Mouse (Mus musculus): ENCODE data around the gene Prdm11. TPM values are rescaled to one million over a fixed set of nuclear protein-coding genes. Genes with fewer than 3 reads are reported as not detected.
A peak's percentile ranks its signal among the peaks of the same experiment; 100 is the strongest.

Gene Prdm11
- polyA plus RNA-seq, 1 experiment from 2014 or later: 2.3 TPM

DNA sequence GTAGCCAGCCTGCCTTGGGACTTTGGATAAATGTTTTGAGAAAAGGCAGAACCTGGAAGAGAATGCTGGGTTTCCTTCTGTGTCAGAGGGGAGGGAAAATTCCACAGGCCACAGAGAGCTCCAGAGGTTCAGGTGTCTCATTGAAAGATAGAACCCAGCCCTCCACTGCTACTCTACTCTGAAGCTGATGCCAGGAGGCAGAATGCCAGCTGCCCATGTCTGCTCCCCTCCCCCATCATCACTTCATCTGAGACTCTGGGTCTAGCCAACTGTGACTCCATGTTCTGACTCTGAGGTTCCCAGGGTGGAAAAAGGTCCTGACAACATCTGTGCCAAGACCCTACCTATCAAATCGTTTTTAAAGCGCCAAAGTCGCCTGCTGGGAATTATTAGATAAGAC is 6.9 kb downstream of the Prdm11 start:
- Histone ChIP-seq H3K4me1 (ENCODE audit: control insufficient read depth, insufficient read depth, low read depth, low read length) (peaks cover 17% of the 10 kb centered on the region), H3K9ac (ENCODE audit: low read depth, low read length) (no peak overlapping the region), H3K4me3 (ENCODE audit: low read length) (no peak overlapping the region), H3K9me3 (ENCODE audit: control insufficient read depth, low read length) (no peaks in the 10 kb centered on the region), H3K27ac (ENCODE audit: low read depth, low read length) (no peak overlapping the region), H3K36me3 (ENCODE audit: control insufficient read depth, insufficient read depth, low read length) (no peaks in the 10 kb centered on the region), H3K4me2 (ENCODE audit: low read length) (no peak overlapping the region), H3K27me3 (replicated peaks; ENCODE audit: control insufficient read depth, insufficient read depth, low read length) (no peaks in the 10 kb centered on the region)
- 81% methylated on average over 3 of the region's 3 CpGs for WGBS
- no peak for ATAC-seq

DNA sequence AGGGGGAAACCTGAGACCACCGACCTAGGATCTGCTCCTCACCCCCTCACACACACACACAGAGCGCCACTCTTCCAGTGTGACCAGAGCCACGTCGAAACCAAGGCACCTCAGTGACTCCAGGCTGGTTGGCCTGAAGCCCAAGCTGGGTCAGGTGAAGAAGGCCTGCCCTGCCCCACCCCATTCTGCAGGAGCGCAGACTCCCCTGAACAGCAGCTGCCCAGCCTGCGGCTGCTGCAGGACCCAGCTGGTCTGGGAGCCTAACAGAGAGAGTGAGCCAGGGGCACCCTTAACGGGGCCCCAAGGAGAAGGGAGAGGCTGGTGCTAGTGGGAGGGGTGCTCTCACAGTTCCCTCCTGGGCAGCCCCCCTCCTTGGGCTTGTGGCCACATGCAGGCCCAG is 10.3 kb downstream of the Prdm11 start:
- 29% methylated on average over 7 of the region's 7 CpGs for WGBS
- H3K4me3 ChIP-seq (ENCODE audit: low read length): no peak overlapping the region
- no peak for ATAC-seq

DNA sequence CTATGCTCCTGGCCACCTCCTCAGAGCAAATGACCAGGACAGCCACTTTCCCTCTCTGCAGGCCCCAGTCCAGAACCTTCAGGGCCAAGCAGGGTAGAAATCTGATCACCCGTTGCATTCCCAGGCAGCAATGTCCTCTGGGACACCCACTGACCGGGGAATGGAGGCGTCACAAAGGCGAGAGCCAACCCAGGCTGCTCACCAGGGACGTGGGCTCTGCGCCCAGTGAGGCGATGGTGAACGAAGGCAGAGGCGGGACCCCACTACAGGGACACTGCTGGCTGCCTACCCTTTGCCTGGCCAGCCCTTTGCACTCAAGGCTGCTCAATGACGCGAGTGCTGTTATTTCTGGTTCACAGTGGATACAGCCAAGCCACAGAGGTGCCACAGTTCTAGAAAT is 13.3 kb downstream of the Prdm11 start:
- WGBS: 64% methylated on average over 11 of the region's 11 CpGs
- Histone ChIP-seq H3K36me3 (ENCODE audit: control insufficient read depth, insufficient read depth, low read length) (no peaks in the 10 kb centered on the region), H3K4me3 (ENCODE audit: low read length) (no peak overlapping the region), H3K27me3 (replicated peaks; ENCODE audit: control insufficient read depth, insufficient read depth, low read length) (no peaks in the 10 kb centered on the region), H3K4me1 (ENCODE audit: control insufficient read depth, insufficient read depth, low read depth, low read length) (peaks cover 23% of the 10 kb centered on the region), H3K27ac (ENCODE audit: low read depth, low read length) (no peak overlapping the region), H3K4me2 (ENCODE audit: low read length) (no peak overlapping the region), H3K9ac (ENCODE audit: low read depth, low read length) (no peak overlapping the region), H3K9me3 (ENCODE audit: control insufficient read depth, low read length) (no peaks in the 10 kb centered on the region)
- no peak for ATAC-seq

More for the DNA sequence above, 10.3 kb downstream of the Prdm11 start:
- Histone ChIP-seq H3K27ac (ENCODE audit: low read depth, low read length) (no peak overlapping the region), H3K36me3 (ENCODE audit: control insufficient read depth, insufficient read depth, low read length) (no peaks in the 10 kb centered on the region), H3K4me2 (ENCODE audit: low read length) (no peak overlapping the region), H3K4me1 (ENCODE audit: control insufficient read depth, insufficient read depth, low read depth, low read length) (peaks cover 13% of the 10 kb centered on the region), H3K9ac (ENCODE audit: low read depth, low read length) (no peak overlapping the region; the same call in 1 of the 2 replicates), H3K9me3 (ENCODE audit: control insufficient read depth, low read length) (no peaks in the 10 kb centered on the region), H3K27me3 (replicated peaks; ENCODE audit: control insufficient read depth, insufficient read depth, low read length) (no peaks in the 10 kb centered on the region)

DNA sequence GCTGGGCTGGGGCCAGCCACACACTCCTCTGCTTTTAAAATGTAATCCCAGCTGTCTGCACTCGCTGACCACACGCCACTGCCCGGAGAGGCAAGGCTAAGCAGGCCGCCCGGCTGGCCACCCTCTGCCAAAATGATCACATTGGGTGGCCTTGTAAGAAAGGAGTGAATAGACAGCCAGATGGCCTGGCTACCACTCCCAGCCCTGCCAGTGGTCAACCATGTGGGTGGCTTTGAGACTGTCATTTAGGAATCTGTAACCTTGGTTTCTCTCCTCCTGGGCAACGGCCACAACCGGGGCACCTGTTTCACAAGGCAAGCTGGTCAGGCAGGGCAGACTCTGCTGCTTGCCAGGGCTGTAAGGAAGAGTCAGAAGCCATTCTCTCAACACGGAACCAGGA is 13.9 kb downstream of the Prdm11 start:
- Histone ChIP-seq H3K4me2 (ENCODE audit: low read length) (no peak overlapping the region), H3K4me3 (ENCODE audit: low read length) (no peak overlapping the region), H3K27ac (ENCODE audit: low read depth, low read length) (no peak overlapping the region; the same call in 1 of the 2 replicates), H3K4me1 (ENCODE audit: control insufficient read depth, insufficient read depth, low read depth, low read length) (peaks cover 23% of the 10 kb centered on the region), H3K27me3 (replicated peaks; ENCODE audit: control insufficient read depth, insufficient read depth, low read length) (no peaks in the 10 kb centered on the region), H3K9ac (ENCODE audit: low read depth, low read length) (no peak overlapping the region), H3K36me3 (ENCODE audit: control insufficient read depth, insufficient read depth, low read length) (no peaks in the 10 kb centered on the region), H3K9me3 (ENCODE audit: control insufficient read depth, low read length) (no peaks in the 10 kb centered on the region)
- ATAC-seq: peak; percentile 63
- 44% methylated on average over 8 of the region's 8 CpGs for WGBS

DNA sequence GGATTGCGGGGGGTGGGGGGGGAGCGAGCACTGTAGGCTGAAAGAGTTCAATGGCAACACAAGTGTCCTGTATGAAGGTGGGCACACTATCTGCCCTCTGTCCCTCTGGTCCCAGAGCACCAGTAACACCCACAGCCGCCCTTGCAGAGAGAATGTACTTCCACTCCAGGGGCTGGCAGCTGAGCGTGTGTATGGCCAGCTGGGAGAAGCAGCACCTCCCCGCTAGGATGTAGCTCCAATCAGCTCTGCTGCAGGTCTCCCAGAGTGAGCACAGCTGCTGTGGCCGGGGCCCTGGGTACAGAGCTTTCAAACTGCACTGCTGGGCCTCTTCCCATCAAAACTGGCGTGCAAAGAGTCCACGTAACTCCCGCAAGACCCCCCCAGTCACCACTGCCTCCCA is 14.9 kb downstream of the Prdm11 start:
- Histone ChIP-seq H3K9ac (ENCODE audit: low read depth, low read length) (no peak overlapping the region), H3K4me1 (ENCODE audit: control insufficient read depth, insufficient read depth, low read depth, low read length) (peaks cover 23% of the 10 kb centered on the region), H3K9me3 (ENCODE audit: control insufficient read depth, low read length) (no peaks in the 10 kb centered on the region), H3K27me3 (replicated peaks; ENCODE audit: control insufficient read depth, insufficient read depth, low read length) (no peaks in the 10 kb centered on the region), H3K27ac (ENCODE audit: low read depth, low read length) (no peak overlapping the region), H3K36me3 (ENCODE audit: control insufficient read depth, insufficient read depth, low read length) (no peaks in the 10 kb centered on the region), H3K4me2 (ENCODE audit: low read length) (no peak overlapping the region), H3K4me3 (ENCODE audit: low read length) (no peak overlapping the region)
- 54% methylated on average over 9 of the region's 9 CpGs for WGBS
- ATAC-seq: no peak

DNA sequence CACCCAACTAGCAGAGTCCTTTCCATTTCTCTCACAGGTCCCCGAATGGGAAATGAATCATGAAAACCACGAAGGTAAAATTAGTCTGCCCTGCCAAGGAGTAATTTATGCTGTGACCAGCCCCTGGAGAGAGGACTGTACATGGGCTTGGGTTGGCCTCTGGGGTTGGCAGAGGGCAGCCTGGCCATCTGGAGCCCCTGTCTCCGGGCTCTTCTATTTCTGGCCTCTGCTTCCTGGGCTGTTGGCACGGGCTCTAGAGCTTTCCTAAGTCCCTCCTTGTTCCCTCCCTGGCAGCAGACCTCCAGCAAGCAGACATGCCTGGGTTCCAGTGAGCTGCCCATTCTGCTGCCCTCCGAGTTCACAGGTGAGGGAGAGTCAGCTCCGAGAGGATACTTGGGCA is 15.9 kb downstream of the Prdm11 start:
- Histone ChIP-seq H3K9me3 (ENCODE audit: control insufficient read depth, low read length) (no peaks in the 10 kb centered on the region), H3K27ac (ENCODE audit: low read depth, low read length) (no peak overlapping the region), H3K4me1 (ENCODE audit: control insufficient read depth, insufficient read depth, low read depth, low read length) (peaks cover 17% of the 10 kb centered on the region), H3K36me3 (ENCODE audit: control insufficient read depth, insufficient read depth, low read length) (no peaks in the 10 kb centered on the region), H3K4me2 (ENCODE audit: low read length) (no peak overlapping the region), H3K4me3 (ENCODE audit: low read length) (no peak overlapping the region), H3K9ac (ENCODE audit: low read depth, low read length) (no peak overlapping the region), H3K27me3 (replicated peaks; ENCODE audit: control insufficient read depth, insufficient read depth, low read length) (no peaks in the 10 kb centered on the region)
- 40% methylated on average over 6 of the region's 6 CpGs for WGBS
- ATAC-seq: 0 out of 2 replicates have a peak, but pooled peaks have one; percentile 25

DNA sequence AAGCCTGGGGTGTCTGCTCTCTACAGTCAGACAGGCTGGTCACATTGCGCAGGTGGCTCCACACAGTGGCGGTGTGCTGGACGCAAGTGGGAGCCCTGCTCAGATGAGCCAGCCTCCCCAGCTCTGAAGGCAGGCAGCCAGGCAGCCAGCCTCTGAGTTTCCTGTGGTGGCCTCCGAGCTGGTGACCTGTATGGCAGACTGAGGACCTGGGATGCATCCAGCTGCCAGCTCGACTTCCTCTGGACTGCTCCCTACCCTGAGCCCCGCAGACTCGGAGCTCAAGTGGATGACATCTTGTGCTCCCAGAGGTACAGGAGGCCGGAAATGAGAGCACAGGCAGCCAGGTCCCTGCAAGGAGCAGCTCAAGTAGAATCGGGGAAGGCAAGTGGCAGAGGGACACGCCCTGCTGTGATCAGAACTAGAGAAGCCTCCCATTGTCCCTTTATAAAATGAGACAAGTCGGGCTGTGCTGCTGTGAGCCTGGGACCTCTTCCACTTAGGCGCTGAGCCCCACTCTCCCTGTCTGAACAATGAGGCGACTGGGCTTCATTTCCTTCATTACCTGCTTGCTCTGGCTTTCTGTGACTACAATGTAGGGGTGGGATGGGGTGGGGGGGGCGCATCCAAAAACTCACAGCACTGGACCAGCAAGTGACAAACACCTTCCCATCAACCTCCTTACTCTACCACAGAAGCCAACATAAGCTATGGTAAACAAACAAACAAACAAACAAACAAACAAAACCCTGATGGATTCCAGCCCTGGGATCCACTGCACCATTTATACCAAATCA is 16.5 kb downstream of the Prdm11 start:
- peak; percentile 37 for ATAC-seq
- Histone ChIP-seq H3K9me3 (ENCODE audit: control insufficient read depth, low read length) (no peaks in the 10 kb centered on the region), H3K36me3 (ENCODE audit: control insufficient read depth, insufficient read depth, low read length) (no peaks in the 10 kb centered on the region), H3K27ac (ENCODE audit: low read depth, low read length) (no peak overlapping the region), H3K4me3 (ENCODE audit: low read length) (no peak overlapping the region), H3K9ac (ENCODE audit: low read depth, low read length) (peak overlapping the region; percentile 11; the same call in 1 of the 2 replicates), H3K4me1 (ENCODE audit: control insufficient read depth, insufficient read depth, low read depth, low read length) (peaks cover 17% of the 10 kb centered on the region; the same call in 1 of the 2 replicates), H3K4me2 (ENCODE audit: low read length) (no peak overlapping the region), H3K27me3 (replicated peaks; ENCODE audit: control insufficient read depth, insufficient read depth, low read length) (no peaks in the 10 kb centered on the region)
- WGBS: 31% methylated on average over 14 of the region's 14 CpGs

DNA sequence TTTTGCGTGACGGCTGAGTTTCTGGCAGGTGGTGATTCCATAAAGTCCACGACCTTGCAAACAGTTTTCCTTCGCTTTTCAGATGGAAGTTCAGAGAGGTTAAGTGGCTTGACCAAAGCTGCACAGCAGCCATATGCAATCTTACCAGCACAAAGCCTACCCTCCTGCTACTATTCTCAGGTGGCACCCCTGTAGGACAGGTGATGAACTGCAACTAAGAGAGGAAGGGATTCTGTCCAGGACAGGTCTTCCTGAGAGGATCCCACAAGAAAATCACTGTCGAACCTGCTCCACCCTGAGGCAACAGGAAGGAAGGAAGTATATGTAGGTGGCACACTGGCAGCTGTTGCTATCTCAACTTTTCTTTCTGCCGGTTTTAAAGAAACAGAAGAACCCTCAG is 17.1 kb downstream of the Prdm11 start:
- no peak overlapping the region for H3K4me2 ChIP-seq (ENCODE audit: low read length)
- H3K9ac ChIP-seq (ENCODE audit: low read depth, low read length): no peak overlapping the region
- no peak for ATAC-seq
- H3K27ac ChIP-seq (ENCODE audit: low read depth, low read length): no peak overlapping the region
- peaks cover 17% of the 10 kb centered on the region; the same call in 1 of the 2 replicates for H3K4me1 ChIP-seq (ENCODE audit: control insufficient read depth, insufficient read depth, low read depth, low read length)
- H3K36me3 ChIP-seq (ENCODE audit: control insufficient read depth, insufficient read depth, low read length): no peaks in the 10 kb centered on the region
- no peaks in the 10 kb centered on the region for H3K27me3 ChIP-seq (replicated peaks; ENCODE audit: control insufficient read depth, insufficient read depth, low read length)
- H3K9me3 ChIP-seq (ENCODE audit: control insufficient read depth, low read length): no peaks in the 10 kb centered on the region
- H3K4me3 ChIP-seq (ENCODE audit: low read length): no peak overlapping the region
- 72% methylated on average over 6 of the region's 6 CpGs for WGBS

DNA sequence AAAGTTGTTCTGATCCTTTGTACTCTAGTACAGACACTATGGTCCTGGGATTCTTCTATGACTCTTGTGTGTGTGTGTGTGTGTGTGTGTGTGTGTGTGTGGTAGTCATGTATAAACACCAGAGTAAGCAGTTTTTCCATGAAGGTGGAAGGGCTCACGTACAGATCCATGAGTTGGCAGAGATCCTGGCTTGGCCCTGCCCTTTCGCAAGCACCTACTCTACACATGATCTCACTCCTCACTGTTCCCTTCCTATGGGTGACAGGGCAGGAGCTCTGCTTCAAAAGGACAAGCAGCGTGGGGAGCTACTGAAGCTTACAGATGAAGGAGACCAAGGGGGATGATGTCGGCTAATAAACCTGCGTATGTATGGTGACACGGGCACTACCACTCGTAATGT is 18.3 kb downstream of the Prdm11 start:
- Histone ChIP-seq H3K27me3 (replicated peaks; ENCODE audit: control insufficient read depth, insufficient read depth, low read length) (no peaks in the 10 kb centered on the region), H3K4me1 (ENCODE audit: control insufficient read depth, insufficient read depth, low read depth, low read length) (peaks cover 15% of the 10 kb centered on the region; the same call in 1 of the 2 replicates), H3K9ac (ENCODE audit: low read depth, low read length) (no peak overlapping the region), H3K4me2 (ENCODE audit: low read length) (no peak overlapping the region), H3K27ac (ENCODE audit: low read depth, low read length) (no peak overlapping the region), H3K9me3 (ENCODE audit: control insufficient read depth, low read length) (no peaks in the 10 kb centered on the region), H3K4me3 (ENCODE audit: low read length) (no peak overlapping the region), H3K36me3 (ENCODE audit: control insufficient read depth, insufficient read depth, low read length) (no peaks in the 10 kb centered on the region)
- 91% methylated on average over 7 of the region's 7 CpGs for WGBS
- no peak for ATAC-seq
